Mouse (Mus musculus) olfactory bulb, adult 2 months (tissue): Measurements from ENCODE around the gene Chic2.

Experiments used
- CTCF ChIP-seq: fragments of 200-500 bp; IDR thresholded peaks from 2 replicates; pipeline ENCODE4 v1.5.1; 2012; ENCODE audit warnings: low read depth, mild to moderate bottlenecking, low read length, moderate library complexity; ENCODE audit not compliant: insufficient read depth
- POLR2A ChIP-seq: fragments of 200-500 bp; IDR thresholded peaks from 2 replicates; pipeline ENCODE4 v1.6.1; 2012; ENCODE audit warnings: mild to moderate bottlenecking, low read depth, low read length, moderate library complexity; ENCODE audit not compliant: insufficient read depth

GRCm38 (mm10) chr5:74949298-74949697 is 95.3 kb downstream of the Chic2 start:
- no peak for TF ChIP-seq CTCF
- no peak for TF ChIP-seq POLR2A
